Mouse (Mus musculus): ENCODE measurements at regions not wholly inside any gene's neighbourhood (a gene's known extent, or its start where the extent isn't known, plus 50 kb on each side); places are given as distances from the start of the nearest gene placed in this dataset.

GRCm38 (mm10) chr1:183553219-183553618 lies 135.2 kb downstream of the Hhipl2 start:
- H3K27me3 ChIP-seq, result no peaks in the 10 kb centered on the region
- no peaks in the 10 kb centered on the region for H3K9me3 ChIP-seq
- 83% methylated on average over 8 of the region's 8 CpGs for WGBS
- no peak overlapping the region for H3K4me2 ChIP-seq (replicated peaks)
- no peak overlapping the region for H3K27ac ChIP-seq (replicated peaks)
- no peak overlapping the region for H3K4me3 ChIP-seq
- no peak overlapping the region for H3K9ac ChIP-seq (replicated peaks)
- H3K4me1 ChIP-seq, result 0 out of 2 replicates have a peak, but pooled peaks cover 4% of the 10 kb centered on the region
- no peak for ATAC-seq (ENCODE audit: low FRiP score, low read depth)
- H3K36me3 ChIP-seq, result no peaks in the 10 kb centered on the region

GRCm38 (mm10) chr1:183562853-183563252 lies 144.8 kb downstream of the Hhipl2 start:
- Histone ChIP-seq H3K9me3 (no peaks in the 10 kb centered on the region), H3K36me3 (no peaks in the 10 kb centered on the region), H3K27me3 (no peaks in the 10 kb centered on the region), H3K9ac (replicated peaks) (no peak overlapping the region), H3K4me3 (no peak overlapping the region), H3K4me2 (replicated peaks) (no peak overlapping the region), H3K27ac (replicated peaks) (no peak overlapping the region), H3K4me1 (no peaks in the 10 kb centered on the region)
- no peak for ATAC-seq (ENCODE audit: low FRiP score, low read depth)
- 93% methylated on average over 3 of the region's 3 CpGs for WGBS

GRCm38 (mm10) chr1:183573621-183574585 lies 155.9 kb downstream of the Hhipl2 start:
- WGBS, result 53% methylated on average over 10 of the region's 10 CpGs
- Histone ChIP-seq H3K4me3 (no peak overlapping the region), H3K4me2 (replicated peaks) (no peak overlapping the region), H3K27ac (replicated peaks) (no peak overlapping the region), H3K9ac (replicated peaks) (no peak overlapping the region), H3K9me3 (no peaks in the 10 kb centered on the region), H3K36me3 (no peaks in the 10 kb centered on the region), H3K27me3 (no peaks in the 10 kb centered on the region), H3K4me1 (0 out of 2 replicates have a peak, but pooled peaks cover 5% of the 10 kb centered on the region)
- ATAC-seq (ENCODE audit: low FRiP score, low read depth), result no peak

GRCm38 (mm10) chr1:183584861-183585260 lies 166.8 kb downstream of the Hhipl2 start:
- no peak overlapping the region for H3K4me3 ChIP-seq
- H3K4me1 ChIP-seq, result no peaks in the 10 kb centered on the region
- H3K27me3 ChIP-seq, result no peaks in the 10 kb centered on the region
- H3K9ac ChIP-seq (replicated peaks), result no peak overlapping the region
- 82% methylated on average over 6 of the region's 6 CpGs for WGBS
- no peak overlapping the region for H3K27ac ChIP-seq (replicated peaks)
- no peak for ATAC-seq (ENCODE audit: low FRiP score, low read depth)
- no peaks in the 10 kb centered on the region for H3K36me3 ChIP-seq
- H3K4me2 ChIP-seq (replicated peaks), result no peak overlapping the region
- no peaks in the 10 kb centered on the region for H3K9me3 ChIP-seq

- Histone ChIP-seq H3K4me2 (replicated peaks) (no peak overlapping the region), H3K4me1 (no peaks in the 10 kb centered on the region), H3K4me3 (no peak overlapping the region), H3K27me3 (no peaks in the 10 kb centered on the region), H3K9ac (replicated peaks) (no peak overlapping the region), H3K27ac (replicated peaks) (no peak overlapping the region), H3K9me3 (no peaks in the 10 kb centered on the region), H3K36me3 (no peaks in the 10 kb centered on the region)
- 85% methylated on average over 4 of the region's 4 CpGs for WGBS
- ATAC-seq (ENCODE audit: low FRiP score, low read depth), result no peak
Observed at GRCm38 (mm10) chr1:183586406-183586805, 168.4 kb downstream of the Hhipl2 start.

GRCm38 (mm10) chr1:183595306-183595705 lies 177.3 kb downstream of the Hhipl2 start:
- WGBS, result 77% methylated on average over 5 of the region's 5 CpGs
- no peaks in the 10 kb centered on the region for H3K4me1 ChIP-seq

GRCm38 (mm10) chr1:183600466-183600865 lies 182.5 kb downstream of the Hhipl2 start:
- 83% methylated on average over 8 of the region's 8 CpGs for WGBS
- Histone ChIP-seq H3K9ac (replicated peaks) (no peak overlapping the region), H3K4me1 (no peaks in the 10 kb centered on the region), H3K9me3 (no peaks in the 10 kb centered on the region), H3K36me3 (no peaks in the 10 kb centered on the region), H3K4me3 (no peak overlapping the region), H3K27me3 (no peaks in the 10 kb centered on the region), H3K4me2 (replicated peaks) (no peak overlapping the region), H3K27ac (replicated peaks) (no peak overlapping the region)
- no peak for ATAC-seq (ENCODE audit: low FRiP score, low read depth)

More at GRCm38 (mm10) chr1:183595306-183595705, 177.3 kb downstream of the Hhipl2 start:
- Histone ChIP-seq H3K4me2 (replicated peaks) (no peak overlapping the region), H3K36me3 (no peaks in the 10 kb centered on the region), H3K9ac (replicated peaks) (no peak overlapping the region), H3K9me3 (no peaks in the 10 kb centered on the region), H3K27me3 (no peaks in the 10 kb centered on the region), H3K4me3 (no peak overlapping the region), H3K27ac (replicated peaks) (no peak overlapping the region)
- no peak for ATAC-seq (ENCODE audit: low FRiP score, low read depth)

- 82% methylated on average over 8 of the region's 8 CpGs for WGBS
- H3K4me3 ChIP-seq, result no peak overlapping the region
- no peak overlapping the region for H3K9ac ChIP-seq (replicated peaks)
- no peaks in the 10 kb centered on the region for H3K36me3 ChIP-seq
- no peaks in the 10 kb centered on the region for H3K4me1 ChIP-seq
- H3K9me3 ChIP-seq, result no peaks in the 10 kb centered on the region
- no peaks in the 10 kb centered on the region for H3K27me3 ChIP-seq
- H3K4me2 ChIP-seq (replicated peaks), result no peak overlapping the region
- H3K27ac ChIP-seq (replicated peaks), result no peak overlapping the region
- no peak for ATAC-seq (ENCODE audit: low FRiP score, low read depth)
Observed at GRCm38 (mm10) chr1:183611966-183612694, 194.1 kb downstream of the Hhipl2 start.

GRCm38 (mm10) chr1:183619451-183620059 lies 201.5 kb downstream of the Hhipl2 start:
- Histone ChIP-seq H3K36me3 (no peaks in the 10 kb centered on the region), H3K9me3 (no peaks in the 10 kb centered on the region), H3K4me3 (no peak overlapping the region), H3K9ac (replicated peaks) (no peak overlapping the region), H3K27me3 (no peaks in the 10 kb centered on the region), H3K27ac (replicated peaks) (no peak overlapping the region), H3K4me1 (no peaks in the 10 kb centered on the region), H3K4me2 (replicated peaks) (no peak overlapping the region)
- 87% methylated on average over 9 of the region's 9 CpGs for WGBS
- no peak for ATAC-seq (ENCODE audit: low FRiP score, low read depth)

GRCm38 (mm10) chr1:183622341-183622740 lies 204.3 kb downstream of the Hhipl2 start:
- H3K36me3 ChIP-seq, result no peaks in the 10 kb centered on the region
- ATAC-seq (ENCODE audit: low FRiP score, low read depth), result no peak
- no peak overlapping the region for H3K4me2 ChIP-seq (replicated peaks)
- H3K27ac ChIP-seq (replicated peaks), result no peak overlapping the region
- H3K4me3 ChIP-seq, result no peak overlapping the region
- H3K4me1 ChIP-seq, result no peaks in the 10 kb centered on the region
- no peaks in the 10 kb centered on the region for H3K9me3 ChIP-seq
- H3K27me3 ChIP-seq, result no peaks in the 10 kb centered on the region
- H3K9ac ChIP-seq (replicated peaks), result no peak overlapping the region
- 64% methylated on average over 4 of the region's 4 CpGs for WGBS

- H3K4me3 ChIP-seq, result no peak overlapping the region
- H3K27me3 ChIP-seq, result no peaks in the 10 kb centered on the region
- ATAC-seq (ENCODE audit: low FRiP score, low read depth), result no peak
- H3K9ac ChIP-seq (replicated peaks), result no peak overlapping the region
- H3K36me3 ChIP-seq, result no peaks in the 10 kb centered on the region
- H3K4me2 ChIP-seq (replicated peaks), result no peak overlapping the region
- H3K27ac ChIP-seq (replicated peaks), result no peak overlapping the region
- H3K9me3 ChIP-seq, result no peaks in the 10 kb centered on the region
- WGBS, result 59% methylated on average over 1 of the region's 1 CpGs
- no peaks in the 10 kb centered on the region for H3K4me1 ChIP-seq
Observed at GRCm38 (mm10) chr1:183624266-183624665, 206.3 kb downstream of the Hhipl2 start.

GRCm38 (mm10) chr1:183633810-183634209 lies 215.8 kb downstream of the Hhipl2 start:
- Histone ChIP-seq H3K4me3 (no peak overlapping the region), H3K27ac (replicated peaks) (no peak overlapping the region), H3K9ac (replicated peaks) (no peak overlapping the region), H3K4me1 (no peaks in the 10 kb centered on the region), H3K36me3 (no peaks in the 10 kb centered on the region), H3K9me3 (no peaks in the 10 kb centered on the region), H3K4me2 (replicated peaks) (no peak overlapping the region), H3K27me3 (no peaks in the 10 kb centered on the region)
- WGBS, result 83% methylated on average over 6 of the region's 6 CpGs
- ATAC-seq (ENCODE audit: low FRiP score, low read depth), result no peak
